In the genomic region with DNA sequence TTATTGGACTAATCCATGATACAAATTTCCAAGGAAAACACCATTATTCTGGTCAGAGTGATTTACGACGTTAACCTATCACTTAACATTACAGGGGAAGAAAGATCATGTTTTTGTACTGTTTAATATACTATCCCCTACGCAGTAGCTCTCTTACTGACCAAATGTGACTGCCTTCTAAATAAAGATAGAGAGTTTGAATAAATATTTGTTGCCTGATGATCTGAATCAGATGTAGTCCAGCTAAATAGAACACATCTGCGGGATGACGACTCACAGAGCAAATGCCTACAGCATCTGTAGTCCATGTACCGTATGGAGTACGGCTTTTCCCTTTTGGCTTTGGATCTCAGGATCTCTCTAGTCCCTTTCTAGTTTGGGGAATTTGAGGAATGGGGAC, we compare ENCODE assay signal across 14 mouse cellular contexts.
"Had no signal": no experiment of that assay in that cellular context is flagged by ENCODE, and none has a peak within 500 bp of the region (broad histone marks: within the 10 kb centered on the region; RNA-seq: fewer than 3 reads in every experiment).

No protein-coding gene starts in this region.

- H3K4me3 ChIP-seq: layer of hippocampus, adult 2 months; limb, embryonic 13.5 days; liver, embryonic 15.5 days; megakaryocyte, embryonic 14.5 days; neural tube, embryonic 13.5 days; stomach, embryonic 15.5 days had no signal

- H3K27me3 ChIP-seq: limb, embryonic 13.5 days; liver, embryonic 15.5 days; megakaryocyte, embryonic 14.5 days; neural tube, embryonic 13.5 days; stomach, embryonic 15.5 days had no signal

- H3K9me3 ChIP-seq: limb, embryonic 13.5 days; liver, embryonic 15.5 days; neural tube, embryonic 13.5 days; stomach, embryonic 15.5 days had no signal

- ATAC-seq: hindbrain, postnatal 0 days; midbrain, embryonic 16.5 days had no signal

- H3K9ac ChIP-seq: limb, embryonic 13.5 days; liver, embryonic 15.5 days; neural tube, embryonic 13.5 days; stomach, embryonic 15.5 days had no signal

- H3K4me1 ChIP-seq: limb, embryonic 13.5 days; liver, embryonic 15.5 days; megakaryocyte, embryonic 14.5 days; neural tube, embryonic 13.5 days; stomach, embryonic 15.5 days had no signal

- H3K27ac ChIP-seq: hindbrain, postnatal 0 days; layer of hippocampus, adult 2 months; limb, embryonic 13.5 days; liver, embryonic 15.5 days; macrophage; neural tube, embryonic 13.5 days; stomach, embryonic 15.5 days had no signal

- DNase-seq: right cerebral cortex, postnatal 14 days; thymus, adult 2 months; thymus, postnatal 25 days had no signal

- H3K36me3 ChIP-seq: limb, embryonic 13.5 days; liver, embryonic 15.5 days; neural tube, embryonic 13.5 days; stomach, embryonic 15.5 days had no signal

- H3K4me2 ChIP-seq: limb, embryonic 13.5 days; liver, embryonic 11.5 days; liver, embryonic 15.5 days; midbrain, embryonic 11.5 days; neural tube, embryonic 13.5 days; stomach, embryonic 15.5 days had no signal
